Mouse (Mus musculus) C2C12 (cell line): Measurements from ENCODE around the gene Fam208a.

Experiments used
- CTCF ChIP-seq: IDR thresholded peaks from one replicate; pipeline ENCODE4 v1.5.1; 2011; ENCODE audit not compliant: control insufficient read depth, insufficient read depth, insufficient read length
- MAX ChIP-seq: IDR thresholded peaks from one replicate; pipeline ENCODE4 v1.6.1; 2011; ENCODE audit warnings: mild to moderate bottlenecking, control low read depth
- MYOD1 ChIP-seq: IDR thresholded peaks from one replicate; pipeline ENCODE4 v1.6.1; 2011; ENCODE audit warnings: low read depth; ENCODE audit not compliant: control insufficient read depth, insufficient read length
- MYOG ChIP-seq: IDR thresholded peaks from one replicate; pipeline ENCODE4 v1.6.1; 2011; ENCODE audit not compliant: control insufficient read depth, insufficient read length; ENCODE audit errors: extremely low read depth
- USF1 ChIP-seq: IDR thresholded peaks from one replicate; pipeline ENCODE4 v1.6.1; 2011; ENCODE audit warnings: low read depth, mild to moderate bottlenecking, control low read depth, moderate library complexity

DNA sequence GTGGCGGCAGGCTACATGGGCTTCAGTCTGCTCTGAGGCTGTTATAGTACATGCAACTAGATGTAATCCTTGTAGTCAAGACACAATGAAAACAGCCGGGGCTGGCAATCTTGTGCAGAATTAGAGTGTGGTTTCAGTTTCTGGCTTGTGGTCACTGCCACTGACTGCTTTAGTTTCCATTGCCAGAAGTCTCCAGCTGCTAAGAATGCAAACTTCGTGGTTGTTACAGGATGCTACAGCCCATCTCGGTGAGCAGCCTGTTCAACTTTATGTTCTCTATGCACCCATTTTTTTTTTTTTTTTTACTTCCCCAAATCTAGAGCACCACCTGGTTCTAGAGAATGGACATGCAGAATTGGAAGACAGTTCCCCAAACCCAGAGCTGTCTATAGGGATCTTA, 23.2 kb upstream of the Fam208a start:
- no peak for TF ChIP-seq CTCF
- TF ChIP-seq MAX = no peak
- no peak for TF ChIP-seq USF1
- peak; percentile 27 for TF ChIP-seq MYOD1
- TF ChIP-seq MYOG = no peak
